Mouse (Mus musculus): ENCODE measurements around the gene Il1rl2.

Gene Il1rl2

DNA sequence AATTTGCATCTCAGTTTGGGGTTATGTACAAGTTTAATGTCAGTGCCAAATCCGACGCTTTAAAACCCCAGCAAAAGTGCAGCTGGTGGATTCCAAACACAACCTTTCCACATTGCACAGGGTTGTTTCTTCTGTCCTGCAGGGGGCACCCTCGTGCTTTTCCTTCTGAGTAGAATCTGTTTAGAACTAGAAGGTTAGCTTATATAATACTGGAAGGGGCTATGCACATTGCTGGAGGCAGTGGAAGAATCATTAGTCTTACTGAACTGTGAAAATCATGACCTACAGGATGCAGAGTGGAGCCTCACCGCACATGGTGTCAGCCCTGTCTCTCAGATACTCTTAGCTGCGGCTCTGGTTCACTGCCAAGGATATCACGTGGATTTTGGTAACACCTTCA, 55.7 kb downstream of the Il1rl2 start:
- DNase-seq (ENCODE audit: low spot score in 2 of 2): peak in 1 of 2 experiments; percentile 74

DNA sequence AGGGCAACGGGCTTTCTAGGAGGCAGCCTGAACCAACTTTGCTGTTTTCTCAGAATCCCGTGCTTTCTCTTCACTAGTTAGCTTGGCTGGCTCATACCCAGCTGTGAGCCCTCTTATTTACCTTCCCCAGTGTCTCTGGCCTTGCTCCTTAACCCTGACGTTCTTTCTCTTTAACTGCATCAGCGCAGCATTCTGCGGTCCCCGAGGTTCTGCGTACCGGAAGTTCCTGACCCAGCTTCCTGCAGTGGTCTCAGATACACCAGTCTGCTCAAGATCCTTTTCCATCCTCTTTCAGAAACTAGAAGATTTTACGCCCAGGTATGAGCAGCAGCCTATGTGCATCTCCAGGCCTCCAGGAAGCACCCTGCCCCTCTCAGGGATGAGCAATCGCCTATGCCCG, 56.6 kb downstream of the Il1rl2 start:
- DNase-seq (ENCODE audit: low spot score in 2 of 2): no peak

DNA sequence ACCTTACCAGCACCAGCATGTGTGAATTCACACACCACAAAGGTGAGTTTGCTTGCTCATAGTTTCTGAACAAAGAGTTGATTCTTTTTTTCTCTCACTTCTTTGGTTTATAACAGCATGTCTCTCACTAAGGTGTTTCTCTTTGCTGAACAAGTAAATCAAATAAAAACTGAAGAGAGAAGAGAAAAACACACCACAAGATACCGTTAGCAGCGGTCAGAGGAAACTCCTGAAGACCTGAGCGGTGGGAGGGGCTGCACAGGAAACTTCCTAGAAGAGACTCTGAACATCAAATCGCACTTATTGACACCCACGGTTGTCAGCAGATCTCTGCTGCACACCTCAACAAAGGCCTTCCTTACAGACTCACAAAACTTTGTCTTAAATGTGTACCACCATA, 58.4 kb downstream of the Il1rl2 start:
- no peak for DNase-seq (ENCODE audit: low spot score in 2 of 2)

DNA sequence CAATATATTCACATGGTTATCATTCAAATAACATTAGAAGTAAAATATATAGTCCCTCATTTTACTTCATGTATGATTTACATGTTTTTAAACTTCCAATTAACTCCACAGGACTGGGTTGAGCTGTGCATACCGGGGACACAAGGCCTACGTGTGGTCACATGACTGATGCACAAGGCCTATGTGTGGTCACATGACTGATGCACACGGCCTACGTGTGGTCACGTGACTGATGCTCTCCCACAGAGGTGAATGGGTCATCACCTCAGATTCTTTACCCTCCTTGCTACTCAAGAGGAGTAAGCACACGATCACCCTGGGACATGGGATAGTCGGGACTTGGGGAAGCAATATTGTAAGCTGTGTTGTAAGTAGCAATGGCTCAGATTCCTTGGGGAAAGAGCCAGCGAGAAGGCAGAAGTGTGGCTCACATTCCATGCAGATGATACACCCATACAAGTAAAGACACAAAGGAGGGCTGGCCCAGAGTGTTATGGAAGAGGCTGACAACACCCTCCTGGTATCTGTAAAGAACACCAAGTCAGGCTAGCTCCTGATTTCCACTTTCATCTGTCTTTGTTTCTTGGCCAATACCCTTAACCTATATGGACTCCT, 60.6 kb downstream of the Il1rl2 start:
- DNase-seq (ENCODE audit: low spot score in 2 of 2): no peak

DNA sequence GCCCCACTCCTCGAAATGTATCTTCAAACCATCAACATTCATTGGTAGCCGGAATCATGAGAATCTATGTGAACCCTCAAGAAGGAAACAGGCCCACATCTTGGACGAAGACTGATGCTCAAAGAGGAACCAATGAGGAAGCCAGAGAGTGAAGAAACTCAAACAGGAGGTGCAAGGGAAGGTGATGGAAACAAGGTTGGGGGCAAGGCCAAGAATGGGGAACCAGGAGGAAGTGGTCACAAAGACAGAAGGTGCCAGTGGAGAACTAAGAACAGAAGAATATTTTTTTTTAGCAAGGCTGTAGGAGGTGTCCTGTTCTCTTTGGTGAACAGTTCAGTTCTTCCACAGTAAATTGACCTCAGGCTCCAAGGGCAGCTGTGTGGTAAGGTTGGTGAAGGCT, 67.0 kb downstream of the Il1rl2 start:
- no peak for DNase-seq (ENCODE audit: low spot score in 2 of 2)

DNA sequence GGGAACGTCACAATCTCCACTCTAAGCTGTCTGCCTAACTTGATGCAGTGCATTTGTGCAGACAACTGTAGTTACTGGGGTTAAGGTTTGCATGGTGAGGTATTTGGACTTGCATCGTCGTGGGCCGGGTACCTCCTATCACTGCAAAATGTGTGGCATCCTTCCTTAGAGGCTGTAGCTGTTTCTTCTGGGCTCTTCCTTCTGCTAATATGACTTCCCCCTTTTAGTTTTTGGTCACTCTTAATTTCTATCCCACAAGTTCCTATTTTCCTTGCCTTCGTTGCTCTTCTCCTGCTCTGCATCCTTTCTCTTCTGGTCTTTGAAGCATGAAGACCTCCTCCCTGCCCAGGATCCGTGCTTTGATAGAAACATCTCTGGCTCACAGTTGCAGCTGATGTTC, 68.1 kb downstream of the Il1rl2 start:
- no peak for DNase-seq (ENCODE audit: low spot score in 2 of 2)

DNA sequence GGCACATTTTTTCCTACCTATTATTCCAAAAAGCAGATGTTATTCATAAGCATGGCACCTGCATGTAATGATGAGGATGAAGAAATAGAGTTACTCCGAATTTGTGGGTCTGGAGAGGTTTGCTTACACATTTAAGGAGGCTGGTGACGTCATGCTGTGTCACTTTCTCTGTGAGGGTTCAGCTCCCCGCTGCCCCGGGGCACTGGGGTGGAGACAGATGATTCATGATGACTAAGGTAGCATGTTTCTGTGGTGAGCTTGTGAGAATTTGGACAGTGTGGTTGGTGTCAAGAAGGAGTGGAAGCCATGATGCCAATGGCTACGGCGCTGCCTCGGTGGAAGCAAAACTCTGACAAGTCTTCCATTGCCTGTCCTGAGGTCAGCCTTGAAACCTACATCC, 68.8 kb downstream of the Il1rl2 start:
- no peak for DNase-seq (ENCODE audit: low spot score in 2 of 2)

DNA sequence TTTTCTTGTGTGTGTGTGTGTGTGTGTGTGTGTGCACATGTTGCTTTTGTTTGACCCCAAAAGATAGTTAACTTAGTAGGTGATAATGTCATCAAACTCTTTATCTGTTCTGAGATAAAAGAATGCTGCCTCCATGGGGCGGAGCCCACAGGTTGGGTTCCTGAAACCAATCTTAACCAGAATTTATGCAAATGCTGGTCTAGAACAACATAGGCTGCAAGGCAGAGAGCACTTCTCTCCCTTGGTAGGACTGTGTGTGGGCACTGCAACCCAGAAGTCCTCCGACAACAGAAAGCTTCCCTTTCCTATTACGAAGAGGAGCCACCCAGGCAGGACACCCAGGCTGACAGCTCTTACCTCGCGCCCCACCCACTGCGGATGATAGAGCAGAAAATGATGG, 75.2 kb downstream of the Il1rl2 start:
- DNase-seq (ENCODE audit: low spot score in 2 of 2): no peak

DNA sequence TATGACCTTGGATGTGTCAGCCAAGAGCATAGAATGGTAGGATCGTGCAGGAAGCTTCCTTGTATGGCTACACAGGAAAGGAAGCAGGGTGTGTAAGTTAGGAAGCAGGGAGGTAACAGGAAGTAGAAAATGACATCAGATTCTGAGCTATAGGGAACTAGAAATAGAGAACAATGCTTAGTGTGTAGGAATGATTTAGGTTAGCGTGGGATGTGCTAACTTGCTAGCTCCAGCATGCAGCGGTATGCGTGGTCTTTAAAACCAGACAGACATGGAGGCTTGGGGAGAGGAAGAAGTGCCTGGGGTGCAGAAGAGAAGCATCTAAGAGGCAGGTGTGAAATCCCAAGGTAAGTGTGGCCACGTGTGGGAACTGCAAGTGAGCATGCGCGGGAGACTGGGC, 80.3 kb downstream of the Il1rl2 start:
- DNase-seq (ENCODE audit: low spot score in 2 of 2): no peak

DNA sequence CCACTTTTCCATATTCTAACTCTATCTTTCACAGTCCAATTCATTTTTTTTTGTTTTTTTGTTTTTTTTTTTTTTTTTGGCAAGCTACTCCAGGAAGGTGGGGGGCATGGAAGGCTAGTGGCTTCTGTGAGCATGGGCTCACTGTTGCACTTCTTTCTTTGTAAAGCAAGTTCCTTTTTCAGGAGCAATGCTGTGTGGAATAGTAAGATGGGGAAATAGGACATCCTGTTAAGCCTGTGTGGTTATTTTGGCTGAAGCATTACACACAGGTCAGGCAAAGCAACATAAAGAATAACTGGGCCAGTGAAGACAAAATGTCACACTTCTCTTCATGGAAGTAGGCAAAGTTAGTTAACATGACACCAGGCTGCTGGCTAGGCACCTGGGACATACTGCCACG, 85.5 kb downstream of the Il1rl2 start:
- no peak for DNase-seq (ENCODE audit: low spot score in 2 of 2)

DNA sequence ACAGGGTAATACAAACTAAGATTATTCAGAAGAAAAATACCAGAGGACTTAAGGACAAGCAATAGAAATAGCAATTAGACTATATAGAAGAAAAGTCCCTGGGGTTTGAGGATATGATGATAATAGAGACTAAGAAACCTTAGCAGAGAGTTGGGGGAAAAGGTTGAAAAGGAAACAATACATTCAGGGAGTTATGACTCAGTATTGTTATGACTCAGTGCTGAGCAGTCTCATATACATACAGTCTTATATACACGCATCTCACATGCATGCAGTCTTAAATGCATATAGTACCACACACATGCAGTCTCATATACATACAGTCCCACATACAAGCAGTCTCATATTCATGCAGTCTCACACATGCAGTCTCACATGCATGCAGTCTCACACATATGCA, 88.6 kb downstream of the Il1rl2 start:
- DNase-seq (ENCODE audit: low spot score in 2 of 2): no peak

DNA sequence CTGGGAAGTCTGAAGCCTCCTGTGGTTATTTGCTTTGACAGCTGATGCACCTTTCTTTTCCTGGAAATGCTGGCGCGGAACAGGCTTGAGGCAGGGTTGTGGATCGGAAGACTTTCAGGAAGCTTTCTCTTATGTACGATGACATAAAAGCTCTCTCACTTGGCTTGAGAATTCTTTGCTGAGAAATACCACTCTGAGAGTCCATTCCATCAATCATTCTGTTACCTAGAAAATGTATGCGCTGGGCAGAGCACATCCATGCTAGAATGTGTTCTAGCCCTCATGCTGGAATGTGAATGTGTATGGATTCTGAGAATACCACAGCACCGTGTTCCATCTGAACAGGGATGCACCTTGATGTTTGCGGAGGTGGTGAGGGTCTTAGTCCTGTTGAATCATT, 89.9 kb downstream of the Il1rl2 start:
- DNase-seq (ENCODE audit: low spot score in 2 of 2): no peak

DNA sequence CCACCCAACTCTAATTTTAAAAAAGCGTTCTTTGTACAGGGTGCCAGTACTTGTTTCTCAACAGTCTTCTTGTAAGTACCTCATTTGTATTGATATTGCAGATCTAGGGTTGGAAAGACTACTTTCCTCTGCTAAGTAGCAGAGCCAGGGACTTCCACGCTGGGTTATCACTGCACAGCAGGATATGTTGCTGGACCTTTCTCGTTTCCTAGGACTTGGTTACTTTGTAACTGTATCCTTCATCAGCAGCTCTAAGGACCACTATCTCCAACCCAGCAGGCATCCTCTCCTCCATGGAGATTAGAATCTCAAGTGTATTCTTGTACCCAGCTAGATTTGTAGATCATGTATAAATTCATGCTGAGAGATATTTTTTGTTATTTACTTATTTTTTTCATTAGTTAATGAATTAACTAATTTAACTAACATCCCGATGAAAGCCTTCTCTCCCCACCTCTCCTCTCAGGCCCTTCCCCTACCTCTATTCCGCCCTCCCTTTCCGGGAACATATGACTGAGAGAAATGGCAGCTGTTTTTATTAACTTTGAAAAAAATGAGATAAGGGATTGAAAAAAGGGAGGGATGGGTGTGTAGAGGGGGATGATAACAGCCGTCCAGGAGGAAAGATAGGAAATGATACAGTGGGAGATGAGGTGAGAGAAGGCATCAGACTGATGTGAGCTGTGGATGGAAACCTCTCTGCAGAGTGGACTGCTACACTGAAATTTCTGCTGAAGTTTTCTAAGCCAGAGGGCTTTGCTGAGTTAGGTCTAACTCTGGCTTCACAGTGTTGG, 90.7 kb downstream of the Il1rl2 start:
- DNase-seq (ENCODE audit: low spot score in 2 of 2): no peak

DNA sequence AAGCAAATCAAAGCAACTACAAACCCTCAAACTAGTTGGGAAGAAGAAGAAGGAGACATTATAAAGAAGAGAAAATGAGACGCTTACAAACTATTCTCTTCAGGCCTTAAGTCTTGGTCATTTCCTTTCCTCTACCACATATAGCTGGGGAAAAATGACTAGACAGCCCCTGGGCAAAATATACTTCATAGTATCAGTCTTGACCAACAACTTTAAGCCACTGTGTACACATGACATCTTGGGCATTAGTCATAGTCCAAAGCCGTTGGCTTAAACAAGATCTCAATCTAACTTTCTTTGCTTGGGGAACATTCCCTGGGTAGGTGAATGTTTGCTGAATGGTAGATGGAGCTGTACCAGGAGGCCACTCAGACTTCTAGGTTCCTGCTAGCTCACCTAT, 92.6 kb downstream of the Il1rl2 start:
- no peak for DNase-seq (ENCODE audit: low spot score in 2 of 2)

Measured in urinary bladder, postnatal 4 days (tissue).